Comparison of ENCODE assay signal across 9 mouse cellular contexts in the genomic region with DNA sequence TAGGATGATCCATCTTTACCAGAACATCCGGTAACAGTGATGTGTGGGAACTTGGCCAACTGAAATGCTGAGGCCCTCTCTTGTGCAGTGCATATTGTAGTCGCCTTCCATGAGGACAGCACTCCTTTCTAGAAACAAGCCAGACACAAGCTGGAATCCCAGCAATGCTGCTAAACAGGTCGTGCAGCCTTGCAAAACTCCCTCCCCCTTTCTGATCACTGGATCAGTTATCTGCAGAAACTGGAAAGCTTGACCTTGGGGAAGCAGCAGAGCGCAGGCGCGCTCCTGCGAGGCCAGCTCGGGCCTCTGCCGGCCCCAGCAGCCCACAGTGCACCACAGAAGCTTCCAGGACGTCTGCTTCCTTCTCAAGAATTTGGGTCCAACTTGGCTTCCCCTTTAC. TPM values are rescaled to one million over a fixed set of nuclear protein-coding genes. Genes with fewer than 3 reads are reported as not detected.
A peak's percentile ranks its signal among the peaks of the same experiment; 100 is the strongest.
DNase-seq lines count a peak whose midpoint lies in the region; ATAC-seq lines count a peak whose summit lies in the region.
"Had no signal": no experiment of that assay in that cellular context is flagged by ENCODE, and none has a peak within 500 bp of the region (broad histone marks: within the 10 kb centered on the region; RNA-seq: fewer than 3 reads in every experiment).

No protein-coding gene starts in this region.

- intact Hi-C loops in heart, postnatal 25 days (cut with DNase I) = no loop called here

- ATAC-seq in cerebellum, adult (ENCODE audit: insufficient number of reproducible peaks, low FRiP score, low TSS enrichment) = no peak

- peak; percentile 90 for DNase-seq in heart, adult 11 months
- DNase-seq in heart, postnatal 25 days (ENCODE audit: low spot score) = no peak
- DNase-seq in adrenal gland, postnatal 36 days = peak; percentile 65 to 76
- DNase-seq in kidney, adult 9 months = peak; percentile 81
- peak; percentile 43 to 64 for DNase-seq in lung, postnatal 4 days
- no peak for DNase-seq in left cerebral cortex, adult 9 months (ENCODE audit: low spot score in 2 of 2)
- DNase-seq in thymus, postnatal 0 days (ENCODE audit: low spot score) = no peak
- DNase-seq: gastrocnemius, postnatal 14 days had no signal

RNA-seq across cellular contexts. Expression of a gene that starts 6.8 kb away (rescaled TPM):
- total RNA-seq in heart, postnatal 25 days (2021) = under 1 TPM; 0.44 to 0.64 TPM
- total RNA-seq in adrenal gland, postnatal 36 days (2021) = 10 to 100 TPM; 18.4 to 20.5 TPM
- 1.1 and 1.6 TPM in 2 replicates for polyA plus RNA-seq in thymus, postnatal 0 days (2015; fragmentation: Nextera tagmentation; extraction: Ambion mirVana)

RNA-seq across cellular contexts. Expression of a gene that starts 7.3 kb away (rescaled TPM):
- total RNA-seq in heart, postnatal 25 days (2021) = 10 to 100 TPM; 14.6 to 15.3 TPM
- 10 to 100 TPM; 48.6 to 68.5 TPM for total RNA-seq in adrenal gland, postnatal 36 days (2021)
- polyA plus RNA-seq in thymus, postnatal 0 days (2015; fragmentation: Nextera tagmentation; extraction: Ambion mirVana) = 79.2 and 79.4 TPM in 2 replicates

Comparison
In these comparisons a context has a peak if more than half of its experiments do, and no peak if none do; other contexts are left out.
1. DNase-seq: peak in heart, adult 11 months (single experiment), adrenal gland, postnatal 36 days (2 of 2), kidney, adult 9 months (single experiment) and lung, postnatal 4 days (2 of 2); none in heart, postnatal 25 days (single experiment), left cerebral cortex, adult 9 months (0 of 2) and thymus, postnatal 0 days (single experiment).
2. RNA of a gene that starts 6.8 kb away (total RNA-seq): 18.4 to 20.5 TPM in adrenal gland, postnatal 36 days; 0.44 to 0.64 TPM in heart, postnatal 25 days; every median in the first group is over 10 times any median in the second.